Mouse (Mus musculus): Measurements from ENCODE around the gene Dab1. TPM values are rescaled to one million over a fixed set of nuclear protein-coding genes. Genes with fewer than 3 reads are reported as not detected.

Dab1 gene
- total and polyA plus RNA-seq, 3 experiments: not detected

GRCm38 (mm10) chr4:103754561-103754960 lies 135.4 kb downstream of the Dab1 start:
- H3K9ac ChIP-seq (ENCODE audit: control insufficient read depth, low read depth, low read length, poor library complexity, severe bottlenecking): no peak overlapping the region
- no peaks in the 10 kb centered on the region for H3K79me2 ChIP-seq (ENCODE audit: control insufficient read depth, insufficient read depth, low read length, poor library complexity)
- TF ChIP-seq TBP (IDR thresholded peaks at IDR 0.05; ENCODE audit: low read depth, low read length): no peak
- no peak for TF ChIP-seq JUND (IDR thresholded peaks at IDR 0.05; ENCODE audit: low read depth, low read length)
- no peak for TF ChIP-seq CHD1 (IDR thresholded peaks at IDR 0.05; ENCODE audit: low read depth, low read length)
- no peak for TF ChIP-seq E2F4 (IDR thresholded peaks at IDR 0.05; ENCODE audit: borderline replicate concordance, low read depth, low read length)
- no peak for TF ChIP-seq GABPA (IDR thresholded peaks at IDR 0.05; ENCODE audit: low read depth, low read length)
- no peak for TF ChIP-seq ETS1 (IDR thresholded peaks at IDR 0.05; ENCODE audit: low read depth, low read length)
- no peak for DNase-seq (ENCODE audit: low read depth, low spot score)
- no peaks in the 10 kb centered on the region for H3K9me3 ChIP-seq (replicated peaks; ENCODE audit: insufficient read depth, low read length)
- no peak overlapping the region for H3K27ac ChIP-seq (ENCODE audit: control insufficient read depth, low read depth, low read length)
- no peak overlapping the region for H3K4me3 ChIP-seq (ENCODE audit: control insufficient read depth in 1 of 2, insufficient read depth in 1 of 2, low read depth in 2 of 2, low read length in 2 of 2)
- H3K36me3 ChIP-seq (ENCODE audit: control insufficient read depth in 1 of 2, insufficient read depth in 2 of 2, low read length in 2 of 2): no peaks in the 10 kb centered on the region
- H3K27me3 ChIP-seq (ENCODE audit: control insufficient read depth in 1 of 2, insufficient read depth in 2 of 2, low read length in 2 of 2): no peaks in the 10 kb centered on the region
- H3K4me1 ChIP-seq (ENCODE audit: control insufficient read depth in 1 of 2, insufficient read depth in 2 of 2, low read length in 2 of 2): no peaks in the 10 kb centered on the region

DNA sequence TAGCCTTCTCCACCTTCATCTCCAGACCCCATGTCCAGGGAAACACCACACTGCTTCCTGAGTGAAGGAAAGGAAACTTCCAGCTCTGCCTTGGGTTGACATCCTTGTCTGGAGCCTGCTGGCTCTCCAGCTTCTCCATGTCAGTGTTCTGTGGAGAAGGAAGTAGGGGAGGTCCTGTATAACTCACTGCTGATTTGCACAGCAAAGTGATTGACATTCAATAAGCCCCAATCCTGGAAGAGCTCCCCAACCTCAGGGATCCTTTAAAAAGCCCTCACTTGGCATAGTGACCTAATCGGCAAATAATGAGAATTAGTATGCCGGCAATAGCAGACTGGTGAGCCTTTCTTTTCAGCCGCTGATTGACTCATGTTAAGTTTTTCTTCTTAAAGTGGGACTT lies 138.1 kb downstream of the Dab1 start:
- TF ChIP-seq NRF1 (IDR thresholded peaks at IDR 0.05; ENCODE audit: insufficient read depth, low read depth, low read length, poor library complexity, severe bottlenecking): no peak
- TF ChIP-seq ELF1 (IDR thresholded peaks at IDR 0.05; ENCODE audit: low read depth, low read length): no peak
- no peak for TF ChIP-seq KAT2A (conservative IDR thresholded peaks at IDR 0.05; ENCODE audit: low read depth, low read length)
- Histone ChIP-seq H3K79me2 (ENCODE audit: control insufficient read depth, insufficient read depth, low read length, poor library complexity) (no peaks in the 10 kb centered on the region), H3K4me1 (ENCODE audit: control insufficient read depth in 1 of 2, insufficient read depth in 2 of 2, low read length in 2 of 2) (no peaks in the 10 kb centered on the region), H3K9ac (ENCODE audit: control insufficient read depth, low read depth, low read length, poor library complexity, severe bottlenecking) (no peak overlapping the region), H3K27me3 (ENCODE audit: control insufficient read depth in 1 of 2, insufficient read depth in 2 of 2, low read length in 2 of 2) (no peaks in the 10 kb centered on the region), H3K9me3 (replicated peaks; ENCODE audit: insufficient read depth, low read length) (no peaks in the 10 kb centered on the region), H3K27ac (ENCODE audit: control insufficient read depth, low read depth, low read length) (no peak overlapping the region), H3K36me3 (ENCODE audit: control insufficient read depth in 1 of 2, insufficient read depth in 2 of 2, low read length in 2 of 2) (no peaks in the 10 kb centered on the region), H3K4me3 (ENCODE audit: control insufficient read depth in 1 of 2, insufficient read depth in 1 of 2, low read depth in 2 of 2, low read length in 2 of 2) (no peak overlapping the region)
- no peak for DNase-seq (ENCODE audit: low read depth, low spot score)

- Histone ChIP-seq H3K9ac (ENCODE audit: control insufficient read depth, low read depth, low read length, poor library complexity, severe bottlenecking) (no peak overlapping the region), H3K36me3 (ENCODE audit: control insufficient read depth in 1 of 2, insufficient read depth in 2 of 2, low read length in 2 of 2) (no peaks in the 10 kb centered on the region), H3K27ac (ENCODE audit: control insufficient read depth, low read depth, low read length) (no peak overlapping the region), H3K79me2 (ENCODE audit: control insufficient read depth, insufficient read depth, low read length, poor library complexity) (no peaks in the 10 kb centered on the region), H3K4me1 (ENCODE audit: control insufficient read depth in 1 of 2, insufficient read depth in 2 of 2, low read length in 2 of 2) (no peaks in the 10 kb centered on the region), H3K9me3 (replicated peaks; ENCODE audit: insufficient read depth, low read length) (no peaks in the 10 kb centered on the region), H3K27me3 (ENCODE audit: control insufficient read depth in 1 of 2, insufficient read depth in 2 of 2, low read length in 2 of 2) (no peaks in the 10 kb centered on the region), H3K4me3 (ENCODE audit: control insufficient read depth in 1 of 2, insufficient read depth in 1 of 2, low read depth in 2 of 2, low read length in 2 of 2) (no peak overlapping the region)
- no peak for DNase-seq (ENCODE audit: low read depth, low spot score)
- no peak for TF ChIP-seq ZMIZ1 (IDR thresholded peaks at IDR 0.05; ENCODE audit: low read depth, low read length)
- TF ChIP-seq TAL1 (IDR thresholded peaks at IDR 0.05; ENCODE audit: low read length): no peak
- TF ChIP-seq GATA1 (IDR thresholded peaks at IDR 0.05; ENCODE audit: low read depth, low read length): no peak
- no peak for TF ChIP-seq TCF12 (IDR thresholded peaks at IDR 0.05; ENCODE audit: low read depth, low read length)
- TF ChIP-seq BHLHE40 (IDR thresholded peaks at IDR 0.05; ENCODE audit: borderline replicate concordance, low read depth, low read length): no peak
- no peak for TF ChIP-seq POLR2A (IDR thresholded peaks at IDR 0.05; ENCODE audit: control insufficient read depth in 1 of 2, insufficient read depth in 1 of 2, low read depth in 1 of 2, low read length in 2 of 2, poor library complexity in 1 of 2)
- no peak for TF ChIP-seq CHD1 (IDR thresholded peaks at IDR 0.05; ENCODE audit: low read depth, low read length)
- no peak for TF ChIP-seq ETS1 (IDR thresholded peaks at IDR 0.05; ENCODE audit: low read depth, low read length)
- no peak for TF ChIP-seq TBP (IDR thresholded peaks at IDR 0.05; ENCODE audit: low read depth, low read length)
- TF ChIP-seq E2F4 (IDR thresholded peaks at IDR 0.05; ENCODE audit: borderline replicate concordance, low read depth, low read length): no peak
- TF ChIP-seq RCOR1 (IDR thresholded peaks at IDR 0.05; ENCODE audit: low read depth, low read length): no peak
- TF ChIP-seq USF2 (IDR thresholded peaks at IDR 0.05; ENCODE audit: borderline replicate concordance in 1 of 2, insufficient read depth in 1 of 2, low read depth in 1 of 2, low read length in 2 of 2): no peak
- no peak for TF ChIP-seq ELF1 (IDR thresholded peaks at IDR 0.05; ENCODE audit: low read depth, low read length)
- no peak for TF ChIP-seq CTCF (IDR thresholded peaks at IDR 0.05 in 2 of 3, conservative IDR thresholded peaks at IDR 0.05 in 1 of 3; ENCODE audit: control insufficient read depth in 1 of 3, insufficient read depth in 1 of 3, low read depth in 2 of 3, low read length in 3 of 3, poor library complexity in 1 of 3, severe bottlenecking in 1 of 3)
- no peak for TF ChIP-seq MYB (IDR thresholded peaks at IDR 0.05; ENCODE audit: low read depth, low read length)
- no peak for TF ChIP-seq ZC3H11A (IDR thresholded peaks at IDR 0.05; ENCODE audit: low read depth, low read length)
Measured at GRCm38 (mm10) chr4:103762416-103762815, 143.3 kb downstream of the Dab1 start.

Data from MEL (cell line).